9 mouse cellular contexts compared by ENCODE assay signal in genomic region chr5:23431070-23431864, GRCm38 (mm10). TPM values are rescaled to one million over a fixed set of nuclear protein-coding genes. Genes with fewer than 3 reads are reported as not detected.
DNase-seq lines count a peak whose midpoint lies in the region; ATAC-seq and TF ChIP-seq lines count a peak whose summit lies in the region.
"Had no signal": no experiment of that assay in that cellular context is flagged by ENCODE, and none has a peak within 500 bp of the region (broad histone marks: within the 10 kb centered on the region; RNA-seq: fewer than 3 reads in every experiment).

No protein-coding gene starts in this region.

- WGBS in kidney, embryonic 15.5 days = 14% methylated on average over 10 of the region's 10 CpGs
- WGBS in intestine, embryonic 14.5 days = 13% methylated on average over 10 of the region's 10 CpGs

- 0 out of 2 replicates have a peak overlapping the region, but pooled peaks have one; percentile 18 for H3K27ac ChIP-seq in kidney, embryonic 15.5 days
- no peak overlapping the region for H3K27ac ChIP-seq in cortical plate, adult 2 months (ENCODE audit: insufficient read depth, low read length)
- H3K27ac ChIP-seq in intestine, embryonic 14.5 days (ENCODE audit: low read depth) = no peak overlapping the region

- ATAC-seq in kidney, embryonic 15.5 days (replicated peaks; ENCODE audit: low FRiP score) = no peak
- ATAC-seq in intestine, embryonic 14.5 days (replicated peaks; ENCODE audit: low FRiP score, low TSS enrichment, low read depth) = no peak
- no peak for ATAC-seq in monocyte, adult 5-6 weeks (replicated peaks; ENCODE audit: insufficient number of reproducible peaks, low FRiP score, low TSS enrichment, poor library complexity, severe bottlenecking)

- H3K9ac ChIP-seq in kidney, embryonic 15.5 days = no peak overlapping the region
- H3K9ac ChIP-seq in intestine, embryonic 14.5 days (ENCODE audit: low read length) = peak overlapping the region; percentile 100

- H3K4me2 ChIP-seq in kidney, embryonic 15.5 days = peak overlapping the region; percentile 80
- H3K4me2 ChIP-seq in intestine, embryonic 14.5 days (ENCODE audit: low read length) = peak overlapping the region; percentile 94

- H3K4me3 ChIP-seq in kidney, embryonic 15.5 days (replicated peaks) = peak overlapping the region; percentile 39
- peak overlapping the region; percentile 91; the same call in 1 of the 2 replicates for H3K4me3 ChIP-seq in cortical plate, adult 2 months (ENCODE audit: insufficient read depth, low read length)
- peak overlapping the region; percentile 84 for H3K4me3 ChIP-seq in intestine, embryonic 14.5 days (ENCODE audit: low read depth, low read length)

- no peaks in the 10 kb centered on the region for H3K9me3 ChIP-seq in kidney, embryonic 15.5 days (replicated peaks)
- no peaks in the 10 kb centered on the region for H3K9me3 ChIP-seq in intestine, embryonic 14.5 days (ENCODE audit: control insufficient read depth, low read length)

- no peak for TF ChIP-seq POLR2A in cortical plate, adult 2 months (IDR thresholded peaks at IDR 0.05; ENCODE audit: extremely low read depth, insufficient read depth, low read length)

- no peak for TF ChIP-seq CTCF in cortical plate, adult 2 months (IDR thresholded peaks at IDR 0.05; ENCODE audit: extremely low read depth, insufficient read depth, low read length)

- no peaks in the 10 kb centered on the region for H3K27me3 ChIP-seq in kidney, embryonic 15.5 days
- H3K27me3 ChIP-seq in intestine, embryonic 14.5 days (replicated peaks; ENCODE audit: control insufficient read depth, insufficient read depth, low read length) = no peaks in the 10 kb centered on the region

- H3K36me3 ChIP-seq in kidney, embryonic 15.5 days = peaks cover 11% of the 10 kb centered on the region
- peaks cover 14% of the 10 kb centered on the region; the same call in 1 of the 2 replicates for H3K36me3 ChIP-seq in intestine, embryonic 14.5 days (ENCODE audit: control insufficient read depth, insufficient read depth, low read length)

- peaks cover 28% of the 10 kb centered on the region for H3K4me1 ChIP-seq in kidney, embryonic 15.5 days
- peaks cover 9% of the 10 kb centered on the region for H3K4me1 ChIP-seq in cortical plate, adult 2 months (ENCODE audit: control insufficient read depth, insufficient read depth, low read length)
- H3K4me1 ChIP-seq in intestine, embryonic 14.5 days (replicated peaks; ENCODE audit: control insufficient read depth, insufficient read depth, low read length) = peaks cover 26% of the 10 kb centered on the region

- DNase-seq in kidney, postnatal 10 days = no peak
- peak; percentile 58 for DNase-seq in intestine, embryonic 14.5 days (ENCODE audit: low spot score)
- DNase-seq in naive thymus-derived CD4-positive, alpha-beta T cell, adult 2 months (ENCODE audit: low read depth) = peak; percentile 34
- DNase-seq in cerebellum, adult 11-12 months = no peak
- no peak for DNase-seq in adrenal gland, adult 2 months
- DNase-seq: adrenal gland, adult 8-10 months had no signal

RNA-seq across cellular contexts. Expression of gene Kmt2e, which starts 3.0 kb away (rescaled TPM):
- polyA plus RNA-seq in kidney, embryonic 15.5 days (2015; fragmentation: Nextera tagmentation; extraction: Ambion mirVana) = 87.5 and 91.5 TPM in 2 replicates
- 44.0 and 44.7 TPM in 2 replicates for polyA plus RNA-seq in cortical plate, adult 2 months (2012; rRNA removed)
- polyA plus RNA-seq in intestine, embryonic 14.5 days (2014; fragmentation: Nextera tagmentation; extraction: Ambion mirVana) = 80.7 and 85.5 TPM in 2 replicates
- total RNA-seq in monocyte, adult 5-6 weeks (2017) = 134 to 222 TPM (median 199 TPM) in 3 replicates
- 10 to 100 TPM; 59.1 to 67.9 TPM for total RNA-seq in adrenal gland, adult 2 months (2021)
- polyA plus RNA-seq in adrenal gland, adult 2 months (2012; rRNA removed) = 12.5 and 16.7 TPM in 2 replicates

Comparison
In these comparisons a context has a peak if more than half of its experiments do, and no peak if none do; other contexts are left out.
1. H3K4me3 ChIP-seq: peak in every context shown above with its lines; median percentile 91 in cortical plate, adult 2 months; 84 in intestine, embryonic 14.5 days; 39 in kidney, embryonic 15.5 days.
2. DNase-seq: peak in intestine, embryonic 14.5 days (single experiment) and naive thymus-derived CD4-positive, alpha-beta T cell, adult 2 months (single experiment); none in kidney, postnatal 10 days (single experiment), cerebellum, adult 11-12 months (single experiment) and adrenal gland, adult 2 months (single experiment).